Mouse (Mus musculus) neural tube, embryonic 12.5 days (tissue): Measurements from ENCODE around the gene Ltbp3. TPM values are rescaled to one million over a fixed set of nuclear protein-coding genes. Genes with fewer than 3 reads are reported as not detected.

Experiments used
- ATAC-seq: fragments of 200-750 bp; cut with Nextera tagmentation; 2 replicates; pipeline ENCODE4 v1.8.0; 2017; ENCODE audit warnings: low read depth, mild to moderate bottlenecking, moderate TSS enrichment, moderate library complexity; ENCODE audit not compliant: low FRiP score
- H3K27ac ChIP-seq: fragments of 300-500 bp; sonication (generic); 2 replicates; pipeline ENCODE4 v1.5.1; 2016
- H3K27me3 ChIP-seq: fragments of 300-500 bp; sonication (generic); replicated peaks from 2 replicates; pipeline ENCODE4 v1.6.1; 2016; ENCODE audit warnings: mild to moderate bottlenecking
- H3K36me3 ChIP-seq: fragments of 300-500 bp; sonication (generic); 2 replicates; pipeline ENCODE4 v1.6.1; 2016; ENCODE audit warnings: mild to moderate bottlenecking
- H3K4me1 ChIP-seq: fragments of 300-500 bp; sonication (generic); 2 replicates; pipeline ENCODE4 v1.6.1; 2016
- H3K4me2 ChIP-seq: fragments of 300-500 bp; sonication (generic); replicated peaks from 2 replicates; pipeline ENCODE4 v1.6.1; 2016; ENCODE audit warnings: mild to moderate bottlenecking
- H3K4me3 ChIP-seq: fragments of 300-500 bp; sonication (generic); 2 replicates; pipeline ENCODE4 v1.5.1; 2016
- H3K9ac ChIP-seq: fragments of 300-500 bp; sonication (generic); 2 replicates; pipeline ENCODE4 v1.6.1; 2016; ENCODE audit warnings: mild to moderate bottlenecking
- H3K9me3 ChIP-seq: fragments of 300-500 bp; sonication (generic); 2 replicates; pipeline ENCODE4 v1.6.1; 2016; ENCODE audit warnings: mild to moderate bottlenecking
- WGBS: fragments of 180-500 bp; shearing (Covaris S2); methylation state at CpG from one replicate; pipeline ENCODE4 v1.1.7; 2016; 5-methylcytosine and 5-hydroxymethylcytosine counted together
- polyA plus RNA-seq: library from polyadenylated mRNA; unstranded; fragments of >200 nt; fragmentation: Nextera tagmentation; extraction: Ambion mirVana; gene quantifications from 2 replicates; pipeline ENCODE4 v1.2.1, GENCODE M21; 2016

The Ltbp3 gene
- polyA plus RNA-seq, 1 experiment from 2014 or later = 10.6 TPM

DNA sequence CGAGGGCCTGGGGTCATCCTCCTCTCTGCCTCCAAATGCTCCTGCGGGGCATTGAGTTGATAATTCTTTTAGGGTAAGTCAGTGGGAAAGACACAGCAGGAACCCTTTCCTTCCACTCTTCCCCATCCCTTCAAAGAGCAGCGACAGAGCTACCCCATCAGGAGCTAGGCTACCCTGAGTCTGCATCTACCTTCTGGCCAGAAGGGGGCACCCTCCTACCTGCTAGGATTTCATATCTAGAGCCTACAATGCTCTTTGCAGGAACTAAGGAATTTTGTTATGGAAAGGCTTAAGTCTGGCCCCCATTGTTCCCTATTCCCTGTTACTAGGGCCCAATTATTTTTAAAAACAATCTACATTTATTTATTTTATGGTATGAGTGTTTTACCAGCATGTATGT is 29.5 kb upstream of the Ltbp3 start:
- no peaks in the 10 kb centered on the region for H3K9me3 ChIP-seq

GRCm38 (mm10) chr19:5711907-5712460 is 28.7 kb upstream of the Ltbp3 start:
- Histone ChIP-seq H3K9me3 (no peaks in the 10 kb centered on the region), H3K27ac (no peak overlapping the region), H3K9ac (no peak overlapping the region), H3K4me2 (no peak overlapping the region), H3K36me3 (peaks cover 81% of the 10 kb centered on the region), H3K4me3 (no peak overlapping the region), H3K4me1 (peaks cover 13% of the 10 kb centered on the region), H3K27me3 (no peaks in the 10 kb centered on the region)
- no peak for ATAC-seq
- WGBS = 93% methylated on average over 14 of the region's 14 CpGs

More for the DNA sequence above, 29.5 kb upstream of the Ltbp3 start:
- Histone ChIP-seq H3K4me1 (peaks cover 10% of the 10 kb centered on the region; the same call in 1 of the 2 replicates), H3K27me3 (no peaks in the 10 kb centered on the region), H3K4me2 (no peak overlapping the region), H3K9ac (no peak overlapping the region), H3K4me3 (no peak overlapping the region), H3K27ac (no peak overlapping the region), H3K36me3 (peaks cover 84% of the 10 kb centered on the region)
- no peak for ATAC-seq
- 7% methylated on average over 3 of the region's 3 CpGs for WGBS

DNA sequence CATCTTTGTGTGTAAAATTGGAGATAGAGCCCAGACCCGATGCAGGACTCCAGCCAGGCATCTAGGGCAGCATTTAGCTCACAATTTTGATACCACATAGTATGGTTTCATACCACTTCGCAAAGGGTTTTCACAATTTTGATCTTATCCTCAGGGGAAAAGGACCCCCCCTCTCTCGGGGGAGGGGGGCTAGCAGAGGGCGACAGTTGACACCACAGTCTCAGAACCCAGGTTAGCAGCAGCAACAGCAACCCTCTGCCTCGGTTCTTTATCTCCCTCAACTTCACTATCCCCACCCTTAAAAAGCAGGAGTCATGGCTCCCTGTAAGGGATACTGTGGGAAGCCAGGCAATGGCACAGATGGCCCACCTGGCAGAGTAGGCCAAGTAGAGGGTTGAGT is 27.4 kb upstream of the Ltbp3 start:
- peaks cover 86% of the 10 kb centered on the region for H3K36me3 ChIP-seq
- H3K27me3 ChIP-seq = no peaks in the 10 kb centered on the region
- no peaks in the 10 kb centered on the region for H3K9me3 ChIP-seq
- peaks cover 13% of the 10 kb centered on the region for H3K4me1 ChIP-seq
- WGBS = 75% methylated on average over 5 of the region's 5 CpGs
- H3K4me3 ChIP-seq = no peak overlapping the region
- no peak overlapping the region for H3K27ac ChIP-seq
- no peak overlapping the region for H3K9ac ChIP-seq
- no peak overlapping the region for H3K4me2 ChIP-seq
- ATAC-seq = no peak

DNA sequence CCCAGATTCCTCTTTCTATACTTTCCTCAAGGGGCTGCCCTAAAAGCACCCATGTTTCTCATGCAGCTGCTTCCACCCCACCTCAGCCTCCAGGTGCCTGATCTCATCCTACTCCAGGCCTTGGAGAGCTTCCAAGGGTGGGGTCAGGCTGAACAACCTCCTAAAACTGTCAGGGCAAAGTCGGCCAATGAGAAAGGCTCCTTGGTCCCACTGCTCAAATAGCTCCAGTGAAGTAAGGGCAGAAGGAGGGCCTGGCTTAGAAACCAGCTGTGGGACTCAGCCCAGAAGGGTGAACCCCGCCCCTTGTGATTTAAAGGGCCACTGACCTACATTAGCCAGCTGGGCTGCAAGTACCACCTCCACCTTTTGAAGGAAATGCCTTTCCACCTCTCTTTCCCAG is 27.0 kb upstream of the Ltbp3 start:
- peaks cover 13% of the 10 kb centered on the region for H3K4me1 ChIP-seq
- no peaks in the 10 kb centered on the region for H3K27me3 ChIP-seq
- no peak overlapping the region for H3K4me2 ChIP-seq
- no peak overlapping the region for H3K4me3 ChIP-seq
- 4% methylated on average over 2 of the region's 2 CpGs for WGBS
- no peak overlapping the region for H3K27ac ChIP-seq
- no peaks in the 10 kb centered on the region for H3K9me3 ChIP-seq
- H3K36me3 ChIP-seq = peaks cover 85% of the 10 kb centered on the region
- ATAC-seq = no peak
- H3K9ac ChIP-seq = no peak overlapping the region

DNA sequence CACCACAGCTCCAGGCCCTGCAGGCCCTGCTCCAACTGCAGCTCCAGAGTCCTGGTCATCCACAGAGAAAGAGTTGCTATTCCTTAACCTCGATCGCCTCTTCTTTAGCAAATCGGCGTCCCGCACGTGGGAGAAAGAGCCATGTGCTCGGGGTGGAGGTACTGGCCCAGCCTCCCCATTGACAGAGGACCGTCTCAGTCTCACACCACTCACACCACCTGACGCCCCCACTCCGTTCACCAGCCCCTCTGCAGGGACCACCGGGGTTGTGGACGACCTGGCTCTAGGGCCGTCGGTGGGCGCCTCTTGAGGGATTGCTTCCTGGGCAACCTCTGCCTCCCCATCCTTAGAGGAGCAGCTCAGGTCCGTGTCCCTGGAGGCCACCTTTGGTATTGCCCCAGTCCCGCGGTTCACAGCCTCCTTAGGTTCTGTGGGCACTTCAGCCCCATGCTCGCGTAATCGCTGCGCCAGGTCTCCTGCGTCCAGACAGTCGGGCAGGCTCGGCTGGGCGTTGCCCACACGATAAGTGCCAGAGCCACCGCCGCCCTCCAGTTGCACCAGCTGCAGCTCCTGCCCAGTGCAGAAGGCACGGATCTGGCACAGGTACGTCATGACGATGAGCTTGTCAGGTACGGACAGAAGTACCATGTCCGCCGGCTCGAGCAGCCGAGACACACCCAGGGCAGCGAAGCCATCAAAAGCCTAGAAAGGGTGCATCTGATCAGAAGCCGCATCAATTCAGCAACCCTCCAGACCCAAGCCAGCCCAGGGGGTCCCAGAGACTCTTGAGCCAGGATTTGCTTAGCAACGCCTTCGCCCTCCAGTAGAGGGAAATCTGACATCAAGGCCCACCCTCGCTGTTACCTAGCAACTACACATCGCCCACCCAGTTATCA is 24.7 kb upstream of the Ltbp3 start:
- Histone ChIP-seq H3K36me3 (peaks cover 88% of the 10 kb centered on the region), H3K9ac (0 out of 2 replicates have a peak overlapping the region, but pooled peaks have one; percentile 21), H3K27me3 (no peaks in the 10 kb centered on the region), H3K9me3 (no peaks in the 10 kb centered on the region), H3K4me1 (peaks cover 13% of the 10 kb centered on the region), H3K4me2 (peak overlapping the region; percentile 43), H3K4me3 (no peak overlapping the region), H3K27ac (no peak overlapping the region)
- WGBS = 17% methylated on average over 43 of the region's 43 CpGs
- 0 out of 2 replicates have a peak, but pooled peaks have one; percentile 37 for ATAC-seq

DNA sequence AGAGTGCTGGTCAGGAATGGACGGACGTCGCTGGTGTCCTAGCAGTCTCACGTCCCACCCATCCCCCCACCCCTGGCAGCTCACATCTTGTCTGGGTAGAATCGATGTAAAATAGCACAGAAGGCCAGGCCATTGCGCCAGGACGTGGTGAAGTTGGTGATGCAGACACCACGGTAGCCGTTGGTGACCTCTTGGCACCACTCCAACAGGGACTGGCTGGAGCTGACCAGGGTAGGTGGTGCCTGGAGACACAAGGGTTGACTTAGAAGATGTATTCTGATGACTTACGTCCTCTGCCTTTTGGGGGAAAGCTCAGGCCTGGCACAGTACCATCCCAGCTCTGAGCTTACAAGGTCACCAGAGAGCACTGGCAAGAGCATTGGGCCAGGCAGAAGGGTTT is 23.7 kb upstream of the Ltbp3 start:
- H3K4me1 ChIP-seq = peaks cover 13% of the 10 kb centered on the region
- H3K4me3 ChIP-seq = no peak overlapping the region
- no peak for ATAC-seq
- no peak overlapping the region for H3K4me2 ChIP-seq
- peaks cover 89% of the 10 kb centered on the region for H3K36me3 ChIP-seq
- WGBS = 63% methylated on average over 10 of the region's 10 CpGs
- H3K27ac ChIP-seq = no peak overlapping the region
- H3K9ac ChIP-seq = no peak overlapping the region
- H3K27me3 ChIP-seq = no peaks in the 10 kb centered on the region
- no peaks in the 10 kb centered on the region for H3K9me3 ChIP-seq

- Histone ChIP-seq H3K4me1 (peaks cover 21% of the 10 kb centered on the region), H3K4me2 (no peak overlapping the region), H3K27me3 (no peaks in the 10 kb centered on the region), H3K36me3 (peaks cover 81% of the 10 kb centered on the region), H3K4me3 (no peak overlapping the region), H3K27ac (no peak overlapping the region), H3K9me3 (no peaks in the 10 kb centered on the region), H3K9ac (no peak overlapping the region)
- WGBS = 95% methylated on average over 6 of the region's 6 CpGs
- ATAC-seq = no peak
These were observed 19.5 kb upstream of the Ltbp3 start for GRCm38 (mm10) chr19:5721233-5721632.

DNA sequence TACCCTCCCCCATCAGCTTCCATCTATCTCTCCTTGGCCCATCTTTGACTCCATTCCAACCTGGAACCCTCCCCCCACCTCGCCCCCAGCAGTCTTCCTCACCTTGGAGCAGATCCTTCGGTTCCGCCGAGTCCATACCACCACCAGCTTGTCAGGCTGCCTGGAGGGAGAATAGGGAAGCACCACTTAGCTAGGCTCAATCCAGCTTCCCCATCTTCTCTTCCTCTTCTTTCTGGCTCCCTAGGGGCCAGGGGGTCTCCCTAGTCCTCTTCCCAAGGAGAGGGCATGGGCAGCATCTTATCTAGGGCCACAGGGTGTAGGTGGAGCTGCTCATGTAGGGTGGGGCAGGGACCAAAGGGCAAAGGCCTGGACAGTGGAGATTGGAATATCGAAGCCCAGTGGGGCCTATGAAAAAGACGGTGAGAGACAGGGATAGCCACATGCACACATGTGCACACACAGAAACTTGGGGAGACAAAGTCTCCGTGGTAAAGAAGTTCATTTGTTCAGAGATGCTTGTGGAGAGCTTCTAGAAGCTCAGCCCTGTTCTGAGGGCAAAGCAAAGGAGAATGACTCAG is 17.8 kb upstream of the Ltbp3 start:
- Histone ChIP-seq H3K36me3 (peaks cover 68% of the 10 kb centered on the region), H3K4me1 (peaks cover 35% of the 10 kb centered on the region), H3K9me3 (no peaks in the 10 kb centered on the region), H3K27ac (no peak overlapping the region), H3K4me3 (no peak overlapping the region), H3K27me3 (no peaks in the 10 kb centered on the region), H3K4me2 (no peak overlapping the region), H3K9ac (no peak overlapping the region)
- WGBS = 92% methylated on average over 7 of the region's 7 CpGs
- ATAC-seq = no peak

DNA sequence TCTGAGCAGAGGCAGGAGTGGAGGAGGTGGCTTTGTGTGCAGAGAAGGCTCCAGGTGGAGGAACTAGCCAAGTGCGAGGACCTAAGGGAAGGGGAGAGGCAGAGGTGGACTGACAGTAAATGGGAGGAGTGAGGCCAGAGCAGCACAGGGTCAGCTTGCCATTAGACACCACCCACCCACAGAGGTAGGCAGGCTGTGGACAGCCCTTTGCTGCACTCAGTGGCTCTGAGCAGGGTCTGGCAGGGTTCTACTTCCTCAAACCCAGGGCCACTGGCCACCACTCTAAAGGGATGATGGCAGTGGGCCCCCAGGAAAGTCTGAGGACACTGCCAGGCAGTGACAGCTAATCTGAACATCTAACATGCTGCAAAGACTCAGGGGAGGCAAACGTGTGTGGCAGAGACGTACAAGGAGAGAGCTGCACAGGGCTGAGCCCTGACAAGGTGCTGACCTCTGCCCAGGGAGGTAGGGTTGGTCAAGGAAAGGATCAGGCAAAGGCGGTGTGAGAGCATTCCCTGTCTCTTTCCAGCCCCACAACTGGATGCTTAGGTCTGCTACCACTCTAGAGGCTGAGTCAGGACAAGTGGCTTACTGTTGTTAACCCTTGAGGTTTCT is 16.7 kb upstream of the Ltbp3 start:
- no peak overlapping the region for H3K27ac ChIP-seq
- peaks cover 59% of the 10 kb centered on the region for H3K36me3 ChIP-seq
- peak overlapping the region; percentile 36; the same call in 1 of the 2 replicates for H3K4me3 ChIP-seq
- WGBS = 79% methylated on average over 4 of the region's 4 CpGs
- peak overlapping the region; percentile 94 for H3K4me2 ChIP-seq
- no peak for ATAC-seq
- no peaks in the 10 kb centered on the region for H3K9me3 ChIP-seq
- 0 out of 2 replicates have a peak overlapping the region, but pooled peaks have one; percentile 8 for H3K9ac ChIP-seq
- no peaks in the 10 kb centered on the region for H3K27me3 ChIP-seq
- peaks cover 43% of the 10 kb centered on the region for H3K4me1 ChIP-seq

DNA sequence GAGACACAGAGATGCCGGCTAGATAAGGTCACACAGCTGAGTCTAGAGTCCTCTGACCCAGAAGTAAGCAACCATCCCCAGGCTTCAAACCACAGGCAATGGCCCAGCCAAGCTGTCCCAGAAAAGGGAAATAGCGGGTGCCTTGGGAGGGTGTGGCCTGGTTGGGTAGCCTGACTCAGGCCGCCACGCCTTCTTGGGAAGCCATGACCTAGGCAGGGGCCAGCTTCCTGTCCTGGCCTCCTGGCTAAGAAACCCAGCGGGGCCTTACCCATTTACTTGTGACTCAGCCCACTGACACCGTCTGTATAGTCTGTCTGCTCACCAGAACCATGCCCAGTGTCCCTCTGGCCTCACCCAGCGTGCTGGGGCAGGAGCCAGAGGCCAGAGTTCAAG is 16.2 kb upstream of the Ltbp3 start:
- H3K4me1 ChIP-seq = peaks cover 43% of the 10 kb centered on the region
- H3K4me3 ChIP-seq = peak overlapping the region; percentile 36; the same call in 1 of the 2 replicates
- H3K9me3 ChIP-seq = no peaks in the 10 kb centered on the region
- H3K27ac ChIP-seq = no peak overlapping the region
- ATAC-seq = no peak
- no peaks in the 10 kb centered on the region for H3K27me3 ChIP-seq
- H3K36me3 ChIP-seq = peaks cover 54% of the 10 kb centered on the region
- 77% methylated on average over 7 of the region's 7 CpGs for WGBS
- H3K9ac ChIP-seq = no peak overlapping the region; the same call in 1 of the 2 replicates
- peak overlapping the region; percentile 94 for H3K4me2 ChIP-seq

DNA sequence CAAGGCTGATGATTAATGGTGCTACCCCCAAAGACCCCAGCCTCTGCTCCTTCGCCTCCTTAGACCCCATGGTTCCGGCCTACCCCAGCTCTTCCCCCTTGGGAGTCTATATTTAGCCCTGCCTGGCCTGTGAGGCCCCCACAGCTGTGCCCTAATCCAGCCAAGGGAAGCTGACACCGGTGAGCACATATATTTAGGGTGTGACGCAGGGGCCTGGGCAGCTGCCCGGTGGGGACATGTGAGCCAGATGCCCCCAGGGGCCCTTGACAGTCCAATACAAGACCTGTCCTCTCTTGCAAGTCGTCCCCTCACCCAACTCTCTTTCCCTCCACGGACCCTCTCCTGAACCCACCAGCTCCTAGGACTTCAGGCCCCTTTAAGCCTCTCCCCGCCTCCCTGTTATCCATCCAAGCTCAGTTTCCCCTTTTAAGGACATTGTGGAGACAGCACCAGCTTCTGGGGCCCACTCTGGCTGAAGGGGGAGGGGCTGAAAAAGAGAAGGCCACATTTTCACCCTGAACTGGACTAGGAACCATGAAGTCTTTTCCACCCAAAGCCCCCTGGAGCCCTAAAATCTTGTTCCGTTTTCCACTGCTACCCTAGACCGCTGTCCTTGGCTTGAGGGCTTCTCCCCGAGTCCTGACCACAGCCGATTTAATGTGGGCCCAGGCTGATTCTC is 15.5 kb upstream of the Ltbp3 start:
- H3K27me3 ChIP-seq = no peaks in the 10 kb centered on the region
- WGBS = 76% methylated on average over 12 of the region's 12 CpGs
- H3K4me3 ChIP-seq = peak overlapping the region; percentile 36; the same call in 1 of the 2 replicates
- no peak overlapping the region for H3K27ac ChIP-seq
- H3K4me2 ChIP-seq = peak overlapping the region; percentile 94
- H3K9me3 ChIP-seq = no peaks in the 10 kb centered on the region
- peaks cover 47% of the 10 kb centered on the region for H3K4me1 ChIP-seq
- no peak for ATAC-seq
- H3K36me3 ChIP-seq = peaks cover 48% of the 10 kb centered on the region
- peak overlapping the region; percentile 44 for H3K9ac ChIP-seq
